Mouse (Mus musculus): ENCODE measurements around the gene 0610010K14Rik.

DNA sequence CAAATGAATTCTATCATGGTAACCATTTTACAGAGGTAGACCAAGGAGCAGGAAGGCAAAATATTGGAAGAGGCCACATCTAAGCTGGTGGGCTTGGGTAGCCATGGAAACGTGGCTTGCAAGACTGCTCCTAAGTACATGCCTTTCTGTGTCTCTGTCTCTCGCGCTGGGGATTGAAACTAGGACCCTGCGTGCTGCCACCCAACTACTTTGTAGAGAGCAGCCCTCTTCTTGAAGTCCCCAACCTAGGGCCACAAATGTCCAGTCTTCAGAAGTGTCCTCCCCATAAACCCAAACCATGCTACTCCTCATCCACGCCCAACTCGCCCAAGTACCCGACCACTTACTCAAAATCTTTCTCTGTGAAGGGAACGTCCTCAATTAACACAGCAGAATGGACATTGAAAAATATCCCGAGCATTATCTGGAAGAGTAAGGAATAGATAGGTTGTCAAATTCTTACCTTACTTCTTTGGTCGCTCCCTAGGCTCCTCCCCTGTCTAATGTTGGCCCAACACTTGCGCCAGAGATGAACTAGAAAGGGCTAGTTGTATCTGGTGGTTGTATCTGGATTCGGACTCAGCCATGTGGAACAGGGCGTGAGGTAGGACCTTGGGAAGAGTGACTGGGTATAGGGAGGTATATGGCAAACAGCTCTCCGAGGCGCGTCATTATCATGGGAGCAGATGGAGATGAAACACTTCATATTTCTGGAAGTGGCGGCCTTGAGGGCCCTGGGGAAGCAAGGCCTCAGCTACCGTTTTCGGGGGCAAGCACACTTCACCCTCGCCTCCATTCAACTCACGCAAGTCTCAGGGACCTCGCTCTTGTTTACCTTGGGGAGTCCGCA lies 1.1 kb upstream of the 0610010K14Rik start:
- no peak for TF ChIP-seq CTCF (IDR thresholded peaks at IDR 0.05; ENCODE audit: low read depth, low read length)
- TF ChIP-seq POLR2A (IDR thresholded peaks at IDR 0.05; ENCODE audit: insufficient read depth, low read length) = no peak
- no peak for TF ChIP-seq EP300 (IDR thresholded peaks at IDR 0.05; ENCODE audit: insufficient read depth, low read depth, low read length)

All from ES-Bruce4 (cell line).